Mouse (Mus musculus) spleen, adult 2 months (tissue): ENCODE data around the gene Otulinl.

Experiments
- CTCF ChIP-seq: fragments of 200-500 bp; IDR thresholded peaks from 2 replicates; pipeline ENCODE4 v1.5.1; 2011; ENCODE audit warnings: mild to moderate bottlenecking, inconsistent platforms; ENCODE audit not compliant: insufficient read depth, insufficient read length, insufficient replicate concordance; ENCODE audit errors: extremely low read depth
- POLR2A ChIP-seq: fragments of 200-500 bp; IDR thresholded peaks from 2 replicates; pipeline ENCODE4 v1.6.1; 2011; ENCODE audit warnings: low read depth, low read length, inconsistent platforms

GRCm38 (mm10) chr15:27666911-27667539 is 14.4 kb downstream of the Otulinl start:
- TF ChIP-seq POLR2A (no peak), CTCF (no peak)
